Mouse (Mus musculus): ENCODE results near the gene Phf13.

Phf13 gene

GRCm38 (mm10) chr4:151948497-151949471 is 47.3 kb downstream of the Phf13 start:
- DNase-seq (ENCODE audit: low read depth, low spot score), result no peak

- DNase-seq (ENCODE audit: low read depth, low spot score), result no peak
These were observed 49.8 kb downstream of the Phf13 start for GRCm38 (mm10) chr4:151946211-151946610.
